Mouse (Mus musculus): ENCODE data around the gene Krt2.
A peak's percentile ranks its signal among the peaks of the same experiment; 100 is the strongest.

Krt2 gene

GRCm38 (mm10) chr15:101817875-101818274 is at the start of gene Krt2:
TSS of gene Krt2 (minus strand) at chr15:101818169.
- no peak for DNase-seq

- DNase-seq, result no peak
Observed at GRCm38 (mm10) chr15:101866754-101867153, 48.8 kb upstream of the Krt2 start.

- DNase-seq, result no peak
Observed at GRCm38 (mm10) chr15:101860421-101861130, 42.6 kb upstream of the Krt2 start.

GRCm38 (mm10) chr15:101859735-101860170 is 41.8 kb upstream of the Krt2 start:
- no peak for DNase-seq

GRCm38 (mm10) chr15:101858673-101859425 is 40.9 kb upstream of the Krt2 start:
- no peak for DNase-seq

GRCm38 (mm10) chr15:101856696-101857095 is 38.7 kb upstream of the Krt2 start:
- DNase-seq, result no peak

- no peak for DNase-seq
Observed at GRCm38 (mm10) chr15:101855732-101856131, 37.8 kb upstream of the Krt2 start.

GRCm38 (mm10) chr15:101854294-101854693 is 36.3 kb upstream of the Krt2 start:
- DNase-seq, result no peak

- DNase-seq, result no peak
Observed at GRCm38 (mm10) chr15:101852571-101852970, 34.6 kb upstream of the Krt2 start.

- no peak for DNase-seq
Observed at GRCm38 (mm10) chr15:101850694-101851093, 32.7 kb upstream of the Krt2 start, which contains the start of gene Krt1. TSS of gene Krt1 (minus strand) at chr15:101850794.

GRCm38 (mm10) chr15:101845971-101846403 is 28.0 kb upstream of the Krt2 start:
- peak; percentile 13 for DNase-seq

- no peak for DNase-seq
Observed at GRCm38 (mm10) chr15:101843192-101843591, 25.2 kb upstream of the Krt2 start.

- no peak for DNase-seq
Observed at GRCm38 (mm10) chr15:101834784-101835328, 16.9 kb upstream of the Krt2 start.

GRCm38 (mm10) chr15:101833131-101833530 is 15.2 kb upstream of the Krt2 start:
- no peak for DNase-seq

GRCm38 (mm10) chr15:101829441-101829840 is 11.5 kb upstream of the Krt2 start:
- DNase-seq, result no peak

GRCm38 (mm10) chr15:101821786-101822185 is 3.8 kb upstream of the Krt2 start:
- no peak for DNase-seq

- DNase-seq, result no peak
Observed at GRCm38 (mm10) chr15:101803052-101803822, 14.7 kb downstream of the Krt2 start.

- DNase-seq, result no peak
Observed at GRCm38 (mm10) chr15:101802296-101802835, 15.6 kb downstream of the Krt2 start, which contains the start of gene Krt73. TSS of gene Krt73 (minus strand) at chr15:101802346.

- no peak for DNase-seq
Observed at GRCm38 (mm10) chr15:101790867-101791266, 27.1 kb downstream of the Krt2 start.

GRCm38 (mm10) chr15:101786360-101786759 is 31.6 kb downstream of the Krt2 start, which contains the start of gene Krt72:
TSS of gene Krt72 (minus strand) at chr15:101786460.
- DNase-seq, result no peak

GRCm38 (mm10) chr15:101773420-101773819 is 44.5 kb downstream of the Krt2 start:
- DNase-seq, result no peak

GRCm38 (mm10) chr15:101772711-101773081 is 45.3 kb downstream of the Krt2 start:
- DNase-seq, result peak; percentile 68
